Mouse (Mus musculus) heart, embryonic 14.5 days (tissue): ENCODE data around the gene Gm5767. TPM values are rescaled to one million over a fixed set of nuclear protein-coding genes. Genes with fewer than 3 reads are reported as not detected.

Experiments used
- ATAC-seq: fragments of 200-750 bp; cut with Nextera tagmentation; 2 replicates; pipeline ENCODE4 v1.8.0; 2017; ENCODE audit warnings: low read depth, moderate TSS enrichment; ENCODE audit not compliant: insufficient number of reproducible peaks, insufficient read depth, low FRiP score
- H3K27ac ChIP-seq, 2 experiments: fragments of 200-500 bp in 1 of 2; fragments of 300-500 bp in 1 of 2; sonication (generic) in 1 of 2; replicated peaks in 1 of 2; 2 replicates each; pipeline ENCODE4 v1.5.1; 2012 to 2014; ENCODE audit warnings: low read depth in 2 of 2, low read length in 2 of 2, control low read depth in 1 of 2, mild to moderate bottlenecking in 1 of 2, mixed read lengths in 1 of 2; ENCODE audit not compliant: control insufficient read depth in 1 of 2, insufficient read depth in 1 of 2
- H3K27me3 ChIP-seq: fragments of 300-500 bp; sonication (generic); 2 replicates; pipeline ENCODE4 v1.6.1; 2014; ENCODE audit warnings: mild to moderate bottlenecking, low read length, control low read depth; ENCODE audit not compliant: control insufficient read depth, insufficient read depth
- H3K36me3 ChIP-seq: fragments of 300-500 bp; sonication (generic); 2 replicates; pipeline ENCODE4 v1.6.1; 2014; ENCODE audit warnings: mild to moderate bottlenecking, control low read depth, low read length, mixed read lengths; ENCODE audit not compliant: control insufficient read depth, insufficient read depth
- H3K4me1 ChIP-seq, 2 experiments: fragments of 200-500 bp in 1 of 2; fragments of 300-500 bp in 1 of 2; sonication (generic) in 1 of 2; 2 replicates each; pipeline ENCODE4 v1.6.1; 2012 to 2014; ENCODE audit warnings: low read length in 2 of 2, control low read depth in 1 of 2, mixed read lengths in 1 of 2; ENCODE audit not compliant: control insufficient read depth in 2 of 2, insufficient read depth in 2 of 2
- H3K4me2 ChIP-seq: fragments of 300-500 bp; sonication (generic); 2 replicates; pipeline ENCODE4 v1.6.1; 2014; ENCODE audit warnings: mild to moderate bottlenecking, low read length
- H3K4me3 ChIP-seq, 2 experiments: fragments of 200-500 bp in 1 of 2; fragments of 300-500 bp in 1 of 2; sonication (generic) in 1 of 2; 2 replicates each; pipeline ENCODE4 v1.5.1; 2012 to 2014; ENCODE audit warnings: low read length in 2 of 2, mild to moderate bottlenecking in 2 of 2, control low read depth in 1 of 2, low read depth in 1 of 2, moderate library complexity in 1 of 2; ENCODE audit not compliant: control insufficient read depth in 1 of 2, insufficient read depth in 1 of 2
- H3K9ac ChIP-seq: fragments of 300-500 bp; sonication (generic); 2 replicates; pipeline ENCODE4 v1.6.1; 2014; ENCODE audit warnings: mild to moderate bottlenecking, low read length
- H3K9me3 ChIP-seq: fragments of 300-500 bp; sonication (generic); 2 replicates; pipeline ENCODE4 v1.6.1; 2016; ENCODE audit warnings: low read length, control low read depth; ENCODE audit not compliant: control insufficient read depth
- WGBS: fragments of 180-500 bp; shearing (Covaris S2); extraction: QIAGEN DNeasy Blood & Tissue Kit; methylation state at CpG from one replicate; pipeline ENCODE4 v1.1.7; 2014; 5-methylcytosine and 5-hydroxymethylcytosine counted together
- polyA plus RNA-seq: library from polyadenylated mRNA; unstranded; fragments of >200 nt; fragmentation: Nextera tagmentation; extraction: Ambion mirVana; gene quantifications from 2 replicates; pipeline ENCODE4 v1.2.1, GENCODE M21; 2014

Gm5767 gene
- polyA plus RNA-seq, 1 experiment from 2014 or later, result not detected

DNA sequence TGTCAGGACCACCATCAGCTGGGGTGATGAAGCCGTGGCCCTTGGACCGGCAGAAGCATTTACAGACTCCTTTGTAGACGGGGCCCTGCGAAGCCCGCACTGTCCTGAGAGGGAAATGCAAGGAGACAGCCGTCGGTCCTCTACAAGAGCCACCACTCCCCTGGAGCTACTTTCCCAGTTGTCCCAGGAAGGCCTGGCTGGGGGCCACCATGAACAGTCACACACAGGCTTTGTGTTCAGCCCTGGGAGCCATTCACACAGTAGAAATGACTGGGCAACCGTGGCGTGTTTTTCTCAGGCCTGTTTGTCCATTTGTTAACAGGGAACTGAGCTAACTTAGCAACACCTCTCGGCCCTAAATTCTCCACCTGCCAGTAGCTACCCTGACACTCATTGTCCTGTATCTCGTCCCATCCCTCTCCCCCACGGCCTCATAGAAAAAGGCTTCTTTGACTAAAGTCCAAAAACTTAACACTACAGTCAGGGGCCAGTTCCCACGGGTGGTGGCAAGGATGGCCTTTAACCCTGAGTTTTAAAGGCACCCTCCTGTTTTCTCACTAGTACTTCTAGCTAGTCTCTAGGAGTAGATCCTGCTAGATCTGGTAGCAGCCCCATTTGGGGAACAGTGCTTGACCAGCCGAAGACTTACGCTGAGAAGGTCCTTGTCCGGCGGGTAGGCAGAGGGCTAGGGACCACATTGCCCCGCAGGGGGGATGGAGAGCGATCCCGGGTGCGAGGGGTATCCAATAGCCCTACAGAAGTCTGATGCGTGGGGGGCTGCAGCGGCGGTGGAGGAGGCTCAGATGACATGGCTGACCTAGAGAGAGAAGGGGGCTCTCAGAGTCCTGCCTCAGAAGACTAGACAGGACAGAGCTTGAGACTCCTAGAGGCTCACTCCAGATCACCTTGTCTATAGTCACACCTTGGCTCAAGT is 16.7 kb upstream of the Gm5767 start:
- no peaks in the 10 kb centered on the region for H3K27me3 ChIP-seq
- H3K4me2 ChIP-seq, result no peak overlapping the region
- WGBS, result 83% methylated on average over 24 of the region's 24 CpGs
- H3K9ac ChIP-seq, result no peak overlapping the region
- H3K36me3 ChIP-seq, result peaks cover 52% of the 10 kb centered on the region
- H3K9me3 ChIP-seq, result no peaks in the 10 kb centered on the region
- ATAC-seq, result no peak
- H3K4me3 ChIP-seq, result no peak overlapping the region
- no peak overlapping the region for H3K27ac ChIP-seq
- H3K4me1 ChIP-seq, result peaks cover 25 to 37% of the 10 kb centered on the region in 2 experiments

DNA sequence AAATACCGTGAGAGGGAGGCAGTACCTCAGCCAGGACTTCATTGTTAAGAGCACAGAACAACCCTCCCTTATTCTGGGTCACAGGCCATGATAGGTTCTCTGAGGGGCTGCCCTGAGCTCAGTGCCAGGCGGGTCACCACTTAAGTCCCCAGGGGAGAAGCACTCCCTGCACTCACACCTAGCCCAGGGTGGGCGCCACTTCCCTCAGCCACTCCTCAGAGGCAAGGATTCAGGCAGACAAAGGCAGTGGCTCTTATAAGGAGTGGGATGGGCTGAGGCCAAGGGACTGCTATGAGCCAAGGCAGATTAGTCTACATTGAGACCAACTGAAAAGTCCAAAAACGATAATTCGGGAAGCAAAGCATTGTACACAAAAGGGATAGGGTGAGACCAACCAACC is 15.2 kb upstream of the Gm5767 start:
- Histone ChIP-seq H3K4me3 (no peak overlapping the region), H3K27me3 (no peaks in the 10 kb centered on the region), H3K9ac (no peak overlapping the region), H3K4me2 (no peak overlapping the region), H3K4me1 (peaks cover 39 to 52% of the 10 kb centered on the region in 2 experiments), H3K9me3 (no peaks in the 10 kb centered on the region), H3K36me3 (peaks cover 37% of the 10 kb centered on the region), H3K27ac (no peak overlapping the region)
- WGBS, result 89% methylated on average over 5 of the region's 5 CpGs
- no peak for ATAC-seq

DNA sequence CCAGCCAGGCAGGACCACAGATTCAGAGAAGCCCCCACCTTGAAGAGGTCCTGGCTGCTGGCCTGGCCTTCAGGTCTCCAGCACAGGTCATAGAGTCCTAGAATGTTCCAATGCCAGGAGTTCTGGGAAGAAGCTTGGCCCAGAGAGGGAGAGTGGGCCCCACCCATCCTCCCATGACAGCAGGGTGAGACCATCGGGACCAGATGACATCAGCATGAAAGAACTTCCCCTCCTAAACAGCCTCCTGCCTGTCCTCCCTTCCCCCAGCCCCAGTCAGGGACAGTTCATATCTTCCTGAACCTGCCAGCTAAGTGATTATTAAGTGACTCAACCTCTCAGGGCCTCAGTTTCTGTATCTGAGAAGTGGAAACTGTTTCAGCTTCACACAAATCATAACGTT is 14.1 kb upstream of the Gm5767 start:
- 12% methylated on average over 2 of the region's 2 CpGs for WGBS
- ATAC-seq, result peak; percentile 55; the same call in 1 of the 2 replicates

DNA sequence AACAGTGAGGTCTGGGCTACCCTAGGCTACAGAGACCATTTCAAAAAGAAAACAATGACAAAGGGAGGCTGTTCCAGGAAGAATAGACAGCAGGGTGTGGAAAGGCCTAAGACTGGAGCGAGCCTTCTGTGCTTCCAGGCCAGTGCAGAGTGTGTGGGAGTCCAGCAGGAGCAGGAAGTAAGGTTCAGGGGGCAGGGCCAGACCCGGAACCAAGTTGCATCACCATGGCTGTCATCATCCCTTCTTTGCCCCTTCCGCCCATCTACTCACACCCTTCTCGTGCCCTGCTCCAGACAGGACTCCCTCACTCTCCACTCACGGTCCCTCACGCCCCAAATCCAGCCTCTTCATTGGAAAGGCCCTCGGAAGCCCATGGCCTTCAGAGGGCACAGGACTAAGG is 13.3 kb upstream of the Gm5767 start:
- Histone ChIP-seq H3K4me1 (peaks cover 43 to 59% of the 10 kb centered on the region in 2 experiments), H3K4me2 (0 out of 2 replicates have a peak overlapping the region, but pooled peaks have one; percentile 11), H3K9me3 (no peaks in the 10 kb centered on the region), H3K9ac (peak overlapping the region; percentile 18; the same call in 1 of the 2 replicates), H3K27me3 (no peaks in the 10 kb centered on the region), H3K4me3 (no peak overlapping the region), H3K36me3 (peaks cover 20% of the 10 kb centered on the region), H3K27ac (peak overlapping the region; percentile 9 to 87)
- ATAC-seq, result no peak
- 51% methylated on average over 6 of the region's 7 CpGs for WGBS

More for the DNA sequence above, 14.1 kb upstream of the Gm5767 start:
- Histone ChIP-seq H3K36me3 (peaks cover 28% of the 10 kb centered on the region), H3K9me3 (no peaks in the 10 kb centered on the region), H3K4me2 (peak overlapping the region; percentile 11; the same call in 1 of the 2 replicates), H3K9ac (peak overlapping the region; percentile 25; the same call in 1 of the 2 replicates), H3K4me1 (peaks cover 43 to 59% of the 10 kb centered on the region in 2 experiments), H3K27ac (peak overlapping the region; percentile 64 to 87), H3K4me3 (no peak overlapping the region), H3K27me3 (no peaks in the 10 kb centered on the region)

DNA sequence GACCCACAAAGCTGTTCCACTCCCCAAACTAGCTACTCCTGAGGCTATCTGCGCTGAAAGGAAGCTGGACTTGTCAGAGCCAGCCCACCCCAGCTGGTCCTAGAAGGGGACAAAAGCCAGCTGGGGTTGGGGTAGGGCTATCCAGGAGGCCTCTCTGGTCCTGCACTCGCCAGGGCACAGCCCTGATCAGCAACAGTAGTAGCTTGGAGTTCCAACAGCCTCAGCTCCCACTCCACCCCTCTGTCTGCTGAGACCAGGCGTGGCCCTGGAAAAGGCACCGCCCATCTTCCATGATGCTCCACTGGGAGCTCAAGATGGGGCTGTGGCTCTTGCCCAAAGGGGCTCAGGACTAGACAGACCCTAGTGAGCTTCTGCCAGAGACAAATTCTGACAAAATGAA is 12.8 kb upstream of the Gm5767 start:
- no peaks in the 10 kb centered on the region for H3K9me3 ChIP-seq
- no peaks in the 10 kb centered on the region for H3K27me3 ChIP-seq
- peak overlapping the region; percentile 18; the same call in 1 of the 2 replicates for H3K9ac ChIP-seq
- 54% methylated on average over 4 of the region's 4 CpGs for WGBS
- H3K4me3 ChIP-seq, result no peak overlapping the region
- H3K4me1 ChIP-seq, result peaks cover 43 to 59% of the 10 kb centered on the region in 2 experiments
- 0 out of 2 replicates have a peak overlapping the region, but pooled peaks have one; percentile 4 for H3K4me2 ChIP-seq
- ATAC-seq, result no peak
- H3K27ac ChIP-seq, result peak overlapping the region; percentile 9 to 87; a peak in 3 of 4 replicates
- H3K36me3 ChIP-seq, result peaks cover 14% of the 10 kb centered on the region

DNA sequence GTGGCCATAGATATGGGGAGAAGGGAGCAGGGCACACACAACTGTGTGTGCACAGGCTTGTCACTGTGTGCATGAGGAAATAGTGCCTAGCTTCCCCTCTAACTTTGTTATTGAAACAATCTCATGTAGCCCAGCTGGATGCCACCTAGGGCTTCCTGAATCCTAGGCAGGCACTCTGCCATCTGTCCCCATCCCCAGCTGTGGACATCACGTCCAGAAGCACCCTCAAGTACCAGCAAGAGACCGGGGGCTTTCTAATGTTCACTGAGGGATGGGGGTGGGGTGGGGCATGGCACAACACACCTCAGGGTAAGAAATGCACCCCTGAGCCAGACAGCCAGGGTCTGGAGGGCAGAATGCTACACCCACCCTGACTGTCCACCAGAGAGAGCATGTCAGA is 12.2 kb upstream of the Gm5767 start:
- 30% methylated on average over 2 of the region's 2 CpGs for WGBS
- Histone ChIP-seq H3K9ac (peak overlapping the region; percentile 39; the same call in 1 of the 2 replicates), H3K4me3 (no peak overlapping the region), H3K4me1 (peaks cover 43 to 59% of the 10 kb centered on the region in 2 experiments), H3K27ac (peak overlapping the region; percentile 5 to 87; a peak in 3 of 4 replicates), H3K9me3 (no peaks in the 10 kb centered on the region), H3K4me2 (peak overlapping the region; percentile 32), H3K27me3 (no peaks in the 10 kb centered on the region), H3K36me3 (peaks cover 8% of the 10 kb centered on the region)
- no peak for ATAC-seq

DNA sequence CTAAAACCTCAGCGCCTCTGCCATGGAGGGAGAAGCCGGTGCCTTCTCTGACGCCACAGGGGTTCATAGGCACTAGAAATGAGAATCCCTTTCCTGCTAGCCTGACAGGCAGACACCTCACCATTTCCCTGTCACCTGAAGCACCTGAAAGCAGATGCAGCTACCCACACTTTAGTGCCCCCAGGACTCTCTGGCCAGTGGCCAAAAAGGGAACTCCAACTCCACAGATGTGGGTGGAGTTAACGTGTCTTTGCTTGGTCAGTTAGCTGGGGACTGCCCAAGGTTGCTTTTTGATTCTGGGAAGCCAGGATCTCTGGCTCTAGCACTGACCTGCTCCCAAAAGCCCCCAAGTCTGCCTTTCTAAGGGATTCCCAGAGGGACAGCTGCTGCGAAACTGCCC is 11.1 kb upstream of the Gm5767 start:
- Histone ChIP-seq H3K9ac (peak overlapping the region; percentile 83), H3K27me3 (no peaks in the 10 kb centered on the region), H3K9me3 (no peaks in the 10 kb centered on the region), H3K4me1 (peaks cover 43 to 59% of the 10 kb centered on the region in 2 experiments), H3K36me3 (0 out of 2 replicates have a peak, but pooled peaks cover 4% of the 10 kb centered on the region), H3K27ac (peak overlapping the region; percentile 17 to 87), H3K4me2 (peak overlapping the region; percentile 88), H3K4me3 (no peak overlapping the region)
- ATAC-seq, result no peak
- 56% methylated on average over 5 of the region's 5 CpGs for WGBS
